Mouse (Mus musculus): ENCODE measurements around the gene Dapl1. TPM values are rescaled to one million over a fixed set of nuclear protein-coding genes. Genes with fewer than 3 reads are reported as not detected.

The Dapl1 gene
- polyA plus RNA-seq, 1 experiment = not detected

DNA sequence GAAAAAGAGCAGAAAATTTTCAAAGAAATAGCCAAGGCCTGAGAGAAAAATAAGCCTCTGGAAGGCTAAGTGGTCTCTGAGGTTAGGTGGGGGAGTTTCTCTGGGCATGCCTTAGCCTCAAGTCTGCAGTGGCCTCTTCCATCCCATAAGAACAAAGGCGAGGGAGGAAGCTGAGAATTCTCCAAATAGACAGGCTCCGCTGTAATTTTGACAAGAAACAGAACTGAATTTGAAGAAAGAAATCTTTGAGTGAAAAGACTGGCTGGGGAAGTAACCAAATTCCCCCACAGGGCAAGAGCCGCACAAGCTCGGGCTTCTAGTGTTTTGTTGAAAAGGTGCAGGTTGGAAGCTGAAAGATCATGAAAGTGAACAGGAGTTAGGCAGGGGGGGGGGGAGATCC, 24.6 kb downstream of the Dapl1 start:
- no peak overlapping the region for H3K4me3 ChIP-seq
- H3K79me2 ChIP-seq (ENCODE audit: control insufficient read depth, insufficient read depth) = no peaks in the 10 kb centered on the region
- no peaks in the 10 kb centered on the region for H3K36me3 ChIP-seq (ENCODE audit: control insufficient read depth, insufficient read depth)
- no peak overlapping the region for H3ac ChIP-seq (ENCODE audit: control insufficient read depth, insufficient read length)
- TF ChIP-seq E2F4 (IDR thresholded peaks at IDR 0.05; ENCODE audit: insufficient read depth) (no peak), POLR2AphosphoS2 (IDR thresholded peaks at IDR 0.05; ENCODE audit: insufficient read length, low read depth) (no peak), REST (IDR thresholded peaks at IDR 0.05; ENCODE audit: insufficient read depth, insufficient read length) (no peak), CEBPB (IDR thresholded peaks at IDR 0.05; ENCODE audit: insufficient read depth, poor library complexity, severe bottlenecking) (no peak), POLR2A (IDR thresholded peaks at IDR 0.05; ENCODE audit: insufficient read length, low read depth) (no peak), MYOG (IDR thresholded peaks at IDR 0.05; ENCODE audit: control insufficient read depth in 1 of 3, insufficient read depth in 1 of 3, insufficient read length in 2 of 3, low read depth in 2 of 3) (no peak), SRF (IDR thresholded peaks at IDR 0.05; ENCODE audit: control insufficient read depth, insufficient read length, low read depth) (no peak), MYOD1 (IDR thresholded peaks at IDR 0.05; ENCODE audit: control insufficient read depth in 1 of 3, insufficient read length in 2 of 3, low read depth in 2 of 3) (no peak), USF1 (IDR thresholded peaks at IDR 0.05; ENCODE audit: low read depth) (no peak)
- no peak overlapping the region for H3K4me2 ChIP-seq (ENCODE audit: low read depth)
- peaks cover 41% of the 10 kb centered on the region for H3K27me3 ChIP-seq (ENCODE audit: control insufficient read depth, insufficient read depth, insufficient read length)

DNA sequence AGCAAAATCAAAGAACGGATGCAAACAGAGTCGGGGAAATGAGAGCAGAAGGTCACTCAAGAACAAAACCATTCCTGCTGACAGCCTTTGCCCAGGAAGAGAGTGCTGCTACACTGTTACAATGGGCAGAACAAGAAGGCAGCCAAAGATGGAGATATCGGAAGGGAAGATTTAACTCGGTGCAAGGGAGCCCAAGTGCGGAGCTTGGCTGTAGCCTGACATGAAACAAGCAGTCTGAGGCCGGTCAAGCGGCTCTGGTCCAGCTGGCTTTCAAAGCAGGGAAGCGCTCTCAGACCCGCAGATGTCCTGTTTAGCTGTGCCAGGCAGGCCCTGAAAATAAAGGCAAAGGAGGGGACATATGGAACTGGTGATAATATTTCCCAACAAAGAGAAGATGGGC, 26.0 kb downstream of the Dapl1 start:
- Histone ChIP-seq H3K4me3 (no peak overlapping the region), H3K27me3 (ENCODE audit: control insufficient read depth, insufficient read depth, insufficient read length) (peaks cover 41% of the 10 kb centered on the region), H3K4me2 (ENCODE audit: low read depth) (no peak overlapping the region), H3ac (ENCODE audit: control insufficient read depth, insufficient read length) (no peak overlapping the region), H3K36me3 (ENCODE audit: control insufficient read depth, insufficient read depth) (no peaks in the 10 kb centered on the region), H3K79me2 (ENCODE audit: control insufficient read depth, insufficient read depth) (no peaks in the 10 kb centered on the region)
- TF ChIP-seq MYOD1 (IDR thresholded peaks at IDR 0.05; ENCODE audit: control insufficient read depth in 1 of 3, insufficient read length in 2 of 3, low read depth in 2 of 3) (no peak), REST (IDR thresholded peaks at IDR 0.05; ENCODE audit: insufficient read depth, insufficient read length) (no peak), E2F4 (IDR thresholded peaks at IDR 0.05; ENCODE audit: insufficient read depth) (no peak), POLR2AphosphoS2 (IDR thresholded peaks at IDR 0.05; ENCODE audit: insufficient read length, low read depth) (no peak), TCF3 (IDR thresholded peaks at IDR 0.05; ENCODE audit: insufficient read length, low read depth) (no peak), SRF (IDR thresholded peaks at IDR 0.05; ENCODE audit: control insufficient read depth, insufficient read length, low read depth) (no peak), USF1 (IDR thresholded peaks at IDR 0.05; ENCODE audit: low read depth) (no peak), TCF12 (IDR thresholded peaks at IDR 0.05; ENCODE audit: insufficient read depth, poor library complexity, severe bottlenecking) (no peak), CEBPB (IDR thresholded peaks at IDR 0.05; ENCODE audit: insufficient read depth, poor library complexity, severe bottlenecking) (no peak)

DNA sequence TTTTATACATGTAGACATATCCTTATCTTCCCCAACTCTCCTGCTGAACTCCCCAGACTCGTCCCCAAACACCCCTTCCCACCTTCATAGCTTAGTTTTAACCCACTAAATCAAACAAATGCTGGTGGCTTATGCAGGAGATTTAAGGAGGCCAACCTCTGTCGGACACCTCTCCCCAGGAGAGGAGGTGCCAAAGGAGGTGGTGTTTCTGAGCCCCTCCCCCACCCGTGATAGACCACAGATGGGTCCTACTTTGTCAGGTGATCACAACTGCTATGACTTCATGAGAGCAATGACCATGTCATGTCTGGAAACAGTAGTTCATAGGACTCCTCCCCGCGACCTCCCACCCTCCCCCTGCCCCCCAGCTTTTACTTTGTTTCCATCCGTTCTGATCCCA, 26.4 kb downstream of the Dapl1 start:
- H3K4me3 ChIP-seq = no peak overlapping the region
- H3K4me2 ChIP-seq (ENCODE audit: low read depth) = no peak overlapping the region
- TF ChIP-seq SRF (IDR thresholded peaks at IDR 0.05; ENCODE audit: control insufficient read depth, insufficient read length, low read depth) = no peak
- no peak for TF ChIP-seq MYOD1 (IDR thresholded peaks at IDR 0.05; ENCODE audit: control insufficient read depth in 1 of 3, insufficient read length in 2 of 3, low read depth in 2 of 3)
- no peak for TF ChIP-seq POLR2A (IDR thresholded peaks at IDR 0.05; ENCODE audit: insufficient read length, low read depth)
- TF ChIP-seq TCF12 (IDR thresholded peaks at IDR 0.05; ENCODE audit: insufficient read depth, poor library complexity, severe bottlenecking) = no peak
- no peak for TF ChIP-seq MAX (IDR thresholded peaks at IDR 0.05; ENCODE audit: low read depth)
- TF ChIP-seq CEBPB (IDR thresholded peaks at IDR 0.05; ENCODE audit: insufficient read depth, poor library complexity, severe bottlenecking) = no peak
- TF ChIP-seq TCF3 (IDR thresholded peaks at IDR 0.05; ENCODE audit: insufficient read length, low read depth) = no peak
- no peak for TF ChIP-seq REST (IDR thresholded peaks at IDR 0.05; ENCODE audit: insufficient read depth, insufficient read length)
- TF ChIP-seq USF1 (IDR thresholded peaks at IDR 0.05; ENCODE audit: low read depth) = no peak
- no peak for TF ChIP-seq POLR2AphosphoS2 (IDR thresholded peaks at IDR 0.05; ENCODE audit: insufficient read length, low read depth)
- TF ChIP-seq MYOG (IDR thresholded peaks at IDR 0.05; ENCODE audit: control insufficient read depth in 1 of 3, insufficient read depth in 1 of 3, insufficient read length in 2 of 3, low read depth in 2 of 3) = no peak
- no peak for TF ChIP-seq E2F4 (IDR thresholded peaks at IDR 0.05; ENCODE audit: insufficient read depth)
- H3ac ChIP-seq (ENCODE audit: control insufficient read depth, insufficient read length) = no peak overlapping the region
- H3K27me3 ChIP-seq (ENCODE audit: control insufficient read depth, insufficient read depth, insufficient read length) = peaks cover 41% of the 10 kb centered on the region
- no peaks in the 10 kb centered on the region for H3K36me3 ChIP-seq (ENCODE audit: control insufficient read depth, insufficient read depth)
- no peaks in the 10 kb centered on the region for H3K79me2 ChIP-seq (ENCODE audit: control insufficient read depth, insufficient read depth)

DNA sequence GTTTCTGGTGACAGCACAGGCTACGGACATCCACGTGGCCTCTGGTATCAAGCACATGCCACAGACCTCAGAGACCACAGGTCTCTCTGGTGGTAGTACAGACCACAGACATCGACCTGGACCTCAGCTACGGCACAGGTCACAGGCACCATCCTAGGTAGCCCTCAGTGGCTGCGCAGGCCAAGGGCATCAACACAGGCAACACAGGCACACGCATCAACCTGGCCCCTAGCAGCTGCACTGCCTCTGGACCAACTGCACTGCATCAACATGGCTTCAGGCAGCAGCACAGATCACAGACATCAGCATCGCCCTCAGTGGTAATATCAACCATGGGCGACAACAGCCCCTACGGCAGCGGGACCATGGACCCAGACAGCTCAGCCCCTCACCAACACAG, 36.2 kb downstream of the Dapl1 start:
- TF ChIP-seq TCF12 (IDR thresholded peaks at IDR 0.05; ENCODE audit: insufficient read depth, poor library complexity, severe bottlenecking) (no peak), MAX (IDR thresholded peaks at IDR 0.05; ENCODE audit: low read depth) (no peak), TCF3 (IDR thresholded peaks at IDR 0.05; ENCODE audit: insufficient read length, low read depth) (no peak), USF1 (IDR thresholded peaks at IDR 0.05; ENCODE audit: low read depth) (no peak), CEBPB (IDR thresholded peaks at IDR 0.05; ENCODE audit: insufficient read depth, poor library complexity, severe bottlenecking) (no peak), REST (IDR thresholded peaks at IDR 0.05; ENCODE audit: insufficient read depth, insufficient read length) (no peak), E2F4 (IDR thresholded peaks at IDR 0.05; ENCODE audit: insufficient read depth) (no peak), SRF (IDR thresholded peaks at IDR 0.05; ENCODE audit: control insufficient read depth, insufficient read length, low read depth) (no peak), MYOD1 (IDR thresholded peaks at IDR 0.05; ENCODE audit: control insufficient read depth in 1 of 3, insufficient read length in 2 of 3, low read depth in 2 of 3) (no peak), POLR2AphosphoS2 (IDR thresholded peaks at IDR 0.05; ENCODE audit: insufficient read length, low read depth) (no peak)
- no peaks in the 10 kb centered on the region for H3K36me3 ChIP-seq (ENCODE audit: control insufficient read depth, insufficient read depth)

More for the DNA sequence above, 36.2 kb downstream of the Dapl1 start:
- H3K79me2 ChIP-seq (ENCODE audit: control insufficient read depth, insufficient read depth) = no peaks in the 10 kb centered on the region
- H3K27me3 ChIP-seq (ENCODE audit: control insufficient read depth, insufficient read depth, insufficient read length) = peaks cover 7% of the 10 kb centered on the region
- H3K4me3 ChIP-seq = no peak overlapping the region
- no peak overlapping the region for H3ac ChIP-seq (ENCODE audit: control insufficient read depth, insufficient read length)
- no peak overlapping the region for H3K4me2 ChIP-seq (ENCODE audit: low read depth)
